Mouse (Mus musculus) kidney, postnatal 4 days (tissue): ENCODE measurements around the gene Slc10a6.

Experiments used
- DNase-seq, 2 experiments: peaks; one replicate each; pipeline ENCODE4 v3.0.0; 2021; ENCODE audit warnings: mixed read lengths in 2 of 2

The Slc10a6 gene

GRCm38 (mm10) chr5:103629111-103629764 is at the start of gene Slc10a6:
Slc10a6 (minus strand) TSS chr5:103629403.
- DNase-seq, result peak; percentile 64 to 76

- no peak for DNase-seq
Measured at GRCm38 (mm10) chr5:103678974-103679373, 49.8 kb upstream of the Slc10a6 start.

- no peak for DNase-seq
Measured at GRCm38 (mm10) chr5:103677894-103678293, 48.7 kb upstream of the Slc10a6 start.

GRCm38 (mm10) chr5:103676289-103676881 is 47.2 kb upstream of the Slc10a6 start:
- DNase-seq, result no peak

GRCm38 (mm10) chr5:103674482-103674881 is 45.3 kb upstream of the Slc10a6 start:
- DNase-seq, result no peak

- DNase-seq, result no peak
Measured at GRCm38 (mm10) chr5:103673611-103674010, 44.4 kb upstream of the Slc10a6 start.

GRCm38 (mm10) chr5:103671858-103672257 is 42.7 kb upstream of the Slc10a6 start:
- DNase-seq, result no peak

- no peak for DNase-seq
Measured at GRCm38 (mm10) chr5:103665876-103666275, 36.7 kb upstream of the Slc10a6 start.

- no peak for DNase-seq
Measured at GRCm38 (mm10) chr5:103664932-103665331, 35.7 kb upstream of the Slc10a6 start.

GRCm38 (mm10) chr5:103659571-103659970 is 30.4 kb upstream of the Slc10a6 start:
- DNase-seq, result no peak

- peak; percentile 14 to 41 for DNase-seq
Measured at GRCm38 (mm10) chr5:103658921-103659320, 29.7 kb upstream of the Slc10a6 start.

- peak; percentile 84 to 88 for DNase-seq
Measured at GRCm38 (mm10) chr5:103655346-103656118, 26.3 kb upstream of the Slc10a6 start, which contains the start of gene 1700016H13Rik. 1700016H13Rik (minus strand) TSS chr5:103656010.

- DNase-seq, result peak in 1 of 2 experiments; percentile 10
Measured at GRCm38 (mm10) chr5:103654780-103655179, 25.6 kb upstream of the Slc10a6 start.

- peak; percentile 66 to 73 for DNase-seq
Measured at GRCm38 (mm10) chr5:103654225-103654624, 25.0 kb upstream of the Slc10a6 start.

- DNase-seq, result no peak
Measured at GRCm38 (mm10) chr5:103647320-103647719, 18.1 kb upstream of the Slc10a6 start.

- no peak for DNase-seq
Measured at GRCm38 (mm10) chr5:103644167-103644566, 15.0 kb upstream of the Slc10a6 start.

GRCm38 (mm10) chr5:103637162-103637561 is 8.0 kb upstream of the Slc10a6 start:
- DNase-seq, result no peak

- no peak for DNase-seq
Measured at GRCm38 (mm10) chr5:103629854-103630580, 814 bp upstream of the Slc10a6 start.

- no peak for DNase-seq
Measured at GRCm38 (mm10) chr5:103628499-103628898, 704 bp downstream of the Slc10a6 start.

- no peak for DNase-seq
Measured at GRCm38 (mm10) chr5:103624831-103625230, 4.4 kb downstream of the Slc10a6 start.

GRCm38 (mm10) chr5:103622321-103622720 is 6.9 kb downstream of the Slc10a6 start:
- DNase-seq, result no peak

GRCm38 (mm10) chr5:103620301-103620973 is 8.8 kb downstream of the Slc10a6 start:
- DNase-seq, result peak; percentile 44 to 62
